Mouse (Mus musculus) right cerebral cortex, postnatal 14 days (tissue): Measurements from ENCODE around the gene Pdcd10.
A peak's percentile ranks its signal among the peaks of the same experiment; 100 is the strongest.

Experiments used
- DNase-seq: peaks from one replicate; pipeline ENCODE4 v3.0.0; 2022

Pdcd10 gene

DNA sequence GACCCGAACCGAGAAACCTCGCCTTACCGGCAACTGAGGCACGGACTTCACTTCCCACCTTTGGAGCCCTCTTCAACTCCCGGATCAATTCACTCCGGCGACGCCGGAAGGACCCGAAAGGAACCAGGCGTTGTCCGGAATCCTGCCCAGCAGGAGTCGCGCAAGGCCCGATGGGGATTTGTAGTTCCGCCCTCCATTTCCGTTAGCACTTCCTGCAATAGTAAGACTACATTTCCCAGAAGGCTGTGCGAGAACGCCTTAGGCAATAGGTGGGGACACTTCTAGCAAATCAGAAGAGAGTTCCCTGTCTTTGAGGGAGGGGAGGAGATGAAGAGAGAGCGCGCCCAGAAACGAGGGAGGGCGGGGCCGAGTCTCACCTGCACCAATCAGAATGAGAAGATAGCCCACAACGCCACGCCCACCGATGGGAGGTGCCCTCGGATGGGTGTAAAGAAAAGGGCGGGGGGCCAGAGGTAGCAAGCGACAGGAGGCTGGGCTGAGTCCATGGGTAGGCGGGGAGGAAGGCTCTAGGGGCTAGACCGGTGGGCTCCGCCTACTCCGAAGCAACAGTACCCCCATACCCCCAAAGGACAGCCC, at the start of gene Pdcd10:
Gene Pdcd10 (minus strand): TSS at position 162 of the 597 bp plus-strand sequence.
- peak; percentile 99 for DNase-seq

DNA sequence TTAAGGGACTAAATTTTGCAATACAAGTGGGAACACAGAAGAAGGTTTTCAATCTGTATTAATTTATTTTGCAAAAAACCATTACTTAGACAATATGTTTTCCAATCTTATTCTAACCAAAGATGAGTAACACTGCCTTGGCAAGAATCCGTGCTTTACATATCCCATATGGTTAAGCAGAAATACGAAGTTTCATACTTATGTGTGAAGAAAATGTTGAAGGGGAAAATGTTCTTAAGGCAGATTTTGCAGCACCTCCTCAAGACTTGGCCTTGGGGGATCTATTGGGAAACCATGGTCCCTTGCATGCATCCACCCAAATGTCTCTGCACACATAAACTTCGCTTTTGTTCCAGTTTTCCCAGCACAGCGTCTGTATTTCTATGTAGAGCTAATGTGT, 28.2 kb upstream of the Pdcd10 start:
- DNase-seq, result no peak

DNA sequence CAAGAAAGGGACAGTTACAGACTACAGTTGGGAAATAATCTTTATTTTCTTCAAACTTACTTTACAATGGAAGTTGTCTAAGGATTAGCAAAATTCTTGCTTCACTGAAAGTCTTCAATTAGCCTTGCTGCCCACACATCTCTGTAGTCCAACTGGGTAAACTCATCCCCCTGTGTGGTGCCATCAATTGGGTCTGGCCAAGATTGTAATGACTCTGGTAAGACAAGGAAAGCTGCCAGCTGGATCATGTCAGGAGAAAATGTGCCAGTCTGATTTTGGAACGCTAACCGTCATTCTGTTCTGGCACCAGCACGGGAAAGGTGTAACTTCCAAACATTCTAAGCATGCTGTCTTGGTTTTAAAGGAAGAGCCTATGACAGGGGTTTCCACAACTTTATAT, 26.6 kb upstream of the Pdcd10 start:
- no peak for DNase-seq

DNA sequence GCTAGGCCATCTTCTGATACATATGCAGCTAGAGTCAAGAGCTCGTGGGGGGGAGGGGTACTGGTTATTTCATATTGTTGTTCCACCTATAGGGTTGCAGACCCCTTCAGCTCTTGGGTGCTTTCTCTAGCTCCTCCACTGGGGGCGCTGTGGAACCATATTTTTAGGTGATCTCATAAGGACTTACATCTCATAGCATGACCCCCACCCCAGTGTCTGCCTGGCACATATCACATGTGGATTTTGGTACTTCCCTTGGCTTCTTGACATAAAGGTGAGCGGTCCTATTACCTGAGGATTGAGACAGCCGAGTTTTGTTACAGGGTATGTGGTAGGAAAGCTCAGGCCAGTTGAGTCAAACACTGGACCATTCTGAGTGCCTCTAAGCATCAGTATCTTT, 22.7 kb upstream of the Pdcd10 start:
- DNase-seq, result no peak

GRCm38 (mm10) chr3:75575582-75575981, 18.9 kb upstream of the Pdcd10 start:
- DNase-seq, result no peak

- DNase-seq, result no peak
Measured at GRCm38 (mm10) chr3:75574074-75574473, 17.4 kb upstream of the Pdcd10 start.

GRCm38 (mm10) chr3:75557292-75557691, 636 bp upstream of the Pdcd10 start, which contains the start of gene Serpini1:
Gene Serpini1, plus strand, starts transcription at chr3:75557547.
- peak; percentile 84 for DNase-seq

DNA sequence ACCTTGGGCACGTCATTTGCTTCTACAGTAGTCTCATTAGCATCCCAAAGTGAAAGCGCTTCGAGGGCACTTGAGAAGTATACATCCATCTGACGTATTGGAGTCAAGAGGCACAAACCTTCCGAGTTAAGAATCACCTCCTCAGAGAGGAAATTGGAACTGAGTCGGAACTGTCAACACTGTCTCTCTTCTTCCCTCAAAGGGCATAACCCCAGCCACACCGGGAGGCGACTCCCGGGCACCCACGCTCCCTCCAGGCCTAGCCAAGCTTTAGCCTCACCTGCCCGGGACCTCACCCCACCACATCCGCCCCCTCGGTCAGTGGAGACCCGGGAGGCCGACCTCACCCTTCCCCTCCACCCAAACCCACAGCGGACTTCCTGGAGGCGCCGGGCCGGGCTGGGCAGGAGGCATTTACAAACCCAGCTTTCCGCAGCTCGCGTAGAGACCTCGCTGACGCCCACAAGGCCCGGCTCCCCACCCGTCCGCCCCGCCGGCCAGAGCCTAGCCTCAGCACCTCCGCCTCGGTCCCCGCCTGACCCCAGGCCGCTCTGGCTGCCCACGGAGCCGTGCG, 448 bp downstream of the Pdcd10 start:
- no peak for DNase-seq

DNA sequence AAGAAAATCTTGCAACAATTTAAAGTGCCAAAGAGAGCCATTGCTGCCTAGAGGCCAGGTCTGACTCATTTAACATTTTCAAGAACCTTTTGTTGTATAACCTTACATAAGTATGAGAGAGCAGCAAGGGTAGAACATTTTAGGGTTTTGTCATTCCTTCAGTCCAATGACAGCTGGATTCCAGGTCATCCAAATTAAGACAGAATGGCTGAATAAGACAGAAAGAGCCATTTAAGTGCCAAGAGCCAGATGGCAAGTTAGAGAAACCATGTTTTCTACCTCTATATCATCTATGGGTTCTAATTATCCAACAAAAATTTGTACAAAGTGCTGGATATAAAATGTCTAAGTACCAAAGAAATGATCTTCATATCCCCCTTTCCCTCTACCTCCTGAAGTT, 5.4 kb downstream of the Pdcd10 start:
- DNase-seq, result no peak

- DNase-seq, result no peak
Measured at GRCm38 (mm10) chr3:75544287-75544686, 12.4 kb downstream of the Pdcd10 start.

- no peak for DNase-seq
Measured at GRCm38 (mm10) chr3:75542852-75543251, 13.8 kb downstream of the Pdcd10 start.

DNA sequence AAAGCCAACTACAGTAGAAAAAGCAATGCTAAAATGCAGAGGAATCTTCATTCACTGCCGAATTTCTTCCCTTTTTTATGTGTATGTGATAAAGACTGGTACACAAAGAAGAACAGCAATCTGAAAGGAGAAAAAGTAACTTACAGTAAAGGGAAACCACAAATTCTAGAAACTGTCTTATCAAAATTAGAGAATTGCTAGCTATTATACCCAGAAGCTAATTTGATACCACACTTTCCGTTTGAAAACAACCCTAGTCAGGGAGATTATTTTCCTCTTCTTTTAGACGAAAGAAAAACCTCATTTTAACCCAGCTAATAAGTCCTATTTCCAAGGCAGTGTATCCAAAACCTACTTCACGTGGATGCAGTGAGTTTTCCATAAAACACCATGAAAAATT, 15.4 kb downstream of the Pdcd10 start:
- no peak for DNase-seq

DNA sequence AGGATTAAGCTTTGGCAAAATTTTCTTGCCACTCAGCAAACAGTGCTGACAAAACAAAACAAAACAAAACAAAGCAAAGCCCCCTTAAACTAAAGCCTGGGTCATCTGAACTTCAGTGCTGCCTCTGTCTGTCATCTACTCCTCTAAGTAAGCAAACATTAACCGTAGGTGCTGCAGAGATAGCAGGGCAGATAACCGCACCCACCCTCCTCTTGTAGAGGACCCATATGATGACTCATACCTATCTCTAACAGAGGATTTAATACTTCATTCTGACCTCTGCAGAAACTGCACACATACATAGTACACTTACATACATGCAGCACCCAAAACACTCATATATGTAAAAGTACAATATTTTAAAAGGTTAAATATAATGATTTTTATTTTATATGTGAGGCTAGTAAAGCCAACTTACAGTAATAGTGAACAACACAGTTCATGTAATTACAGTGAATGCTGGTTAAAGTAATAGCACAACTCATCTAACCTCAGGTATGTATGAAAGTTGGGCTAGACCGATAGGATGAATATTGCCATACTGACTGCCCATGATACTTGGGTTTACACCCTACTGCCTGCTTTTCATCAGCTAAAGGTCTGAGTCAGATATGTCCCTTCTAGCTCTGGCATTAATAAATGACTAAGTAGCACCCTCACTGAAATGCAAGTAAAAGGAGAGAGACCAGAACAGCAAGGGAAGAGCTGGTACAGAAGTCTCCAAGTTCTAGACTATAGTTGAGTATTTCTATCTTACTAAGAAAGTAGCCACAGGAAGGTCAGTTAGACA, 22.4 kb downstream of the Pdcd10 start:
- DNase-seq, result no peak

DNA sequence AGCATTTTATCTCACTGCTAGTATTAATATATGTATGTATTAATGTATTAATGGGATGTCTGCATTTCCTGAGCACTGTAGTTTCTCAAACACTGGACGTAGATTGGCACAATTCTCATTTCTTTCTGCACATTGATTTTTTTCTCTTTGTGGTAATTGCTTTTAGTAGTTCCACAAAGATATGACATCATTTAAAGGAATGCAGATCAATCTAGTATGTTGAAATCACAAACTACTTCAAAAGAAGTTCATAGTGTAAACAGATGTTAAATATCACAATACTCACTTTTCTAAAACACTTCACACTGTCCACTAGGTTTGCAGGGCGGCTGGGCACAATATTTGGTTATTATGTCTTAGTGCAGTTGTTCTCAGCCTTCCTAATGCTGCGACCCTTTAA, 25.6 kb downstream of the Pdcd10 start:
- DNase-seq, result no peak

- no peak for DNase-seq
Measured at GRCm38 (mm10) chr3:75522527-75522926, 34.1 kb downstream of the Pdcd10 start.

DNA sequence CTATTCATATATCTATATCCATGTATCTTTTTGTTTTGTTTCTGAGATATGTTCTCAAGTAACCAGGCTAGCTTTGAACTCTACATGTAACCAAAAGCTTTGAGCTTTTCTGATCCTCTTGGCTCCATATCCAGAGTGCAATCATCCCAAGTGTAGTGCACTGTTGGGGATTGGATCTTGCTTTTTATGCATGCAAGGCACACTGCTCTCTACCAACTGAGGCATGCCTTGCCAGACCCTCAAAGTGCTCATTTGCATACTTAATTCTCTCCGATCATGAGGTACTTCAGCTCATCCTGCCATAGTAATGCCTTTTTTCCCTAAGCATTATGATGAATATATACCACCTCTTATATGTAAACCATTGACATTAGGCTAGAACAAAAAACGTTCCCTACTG, 35.3 kb downstream of the Pdcd10 start:
- DNase-seq, result no peak

- DNase-seq, result peak; percentile 63
Measured at GRCm38 (mm10) chr3:75517631-75518250, 38.9 kb downstream of the Pdcd10 start.

- no peak for DNase-seq
Measured at GRCm38 (mm10) chr3:75498961-75499960, 57.4 kb downstream of the Pdcd10 start.

DNA sequence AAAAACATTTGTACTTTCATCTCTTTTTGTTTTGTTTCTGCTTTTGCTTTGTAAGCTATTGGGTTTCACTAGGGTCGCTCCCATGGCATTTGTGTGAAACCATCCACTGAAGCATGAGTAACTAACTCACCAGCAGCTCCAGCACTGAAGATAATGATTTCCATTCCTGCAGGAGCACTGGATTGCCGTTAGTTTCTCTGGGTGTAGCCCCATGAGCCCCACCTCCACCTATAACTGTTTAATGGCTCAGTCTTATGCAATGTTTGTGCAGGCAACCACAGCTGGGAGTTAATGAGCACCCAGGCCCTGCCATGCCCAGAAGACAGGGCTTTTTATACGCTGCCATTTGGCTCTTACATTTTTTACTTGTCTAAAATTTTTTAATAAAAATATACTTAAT, 63.7 kb downstream of the Pdcd10 start:
- no peak for DNase-seq

GRCm38 (mm10) chr3:75482056-75482455, 74.6 kb downstream of the Pdcd10 start, which contains the start of gene Wdr49:
Gene Wdr49, minus strand, starts transcription at chr3:75482156.
- DNase-seq, result no peak

DNA sequence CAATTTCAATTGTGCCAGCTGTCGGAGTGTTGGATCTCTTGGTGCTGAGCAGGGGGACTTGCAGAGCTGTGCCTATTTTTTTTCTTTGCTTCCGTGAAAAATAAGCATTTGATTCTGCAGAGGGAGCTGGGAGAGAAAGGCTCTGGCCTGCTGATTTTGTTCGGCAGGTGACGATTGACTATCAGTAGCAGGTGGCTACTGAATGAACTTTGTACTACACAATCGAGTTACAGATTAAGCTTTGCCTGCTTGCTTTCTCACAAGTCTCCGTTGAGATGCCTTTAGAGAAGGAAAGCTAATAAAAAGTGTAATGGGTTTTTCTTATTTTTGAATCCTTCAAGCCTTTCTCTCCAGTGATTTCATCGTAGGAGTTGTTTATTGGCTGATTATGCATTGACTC, 81.5 kb downstream of the Pdcd10 start:
- no peak for DNase-seq

DNA sequence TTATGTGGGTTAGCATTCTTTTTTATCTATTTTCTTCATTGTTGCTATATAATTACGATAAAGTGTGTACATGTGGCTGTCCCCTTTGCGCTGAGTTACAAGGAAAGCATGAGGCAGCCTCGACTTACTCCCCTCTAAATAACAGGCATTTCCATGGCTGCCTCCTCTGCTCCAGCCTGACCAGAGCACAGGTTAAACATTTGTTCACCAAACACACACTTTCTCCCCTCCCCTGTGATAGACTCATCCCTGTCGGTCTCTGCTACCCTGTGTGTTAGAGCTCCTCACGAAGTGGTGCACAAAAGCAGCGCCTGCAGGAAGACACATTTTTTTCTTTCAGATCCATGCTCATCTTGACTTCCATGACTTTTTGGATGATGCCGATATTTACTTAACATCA, 82.0 kb downstream of the Pdcd10 start:
- no peak for DNase-seq
